Mouse (Mus musculus) common myeloid progenitor, adult 5-6 weeks (primary cell): ENCODE data around the gene Eif2b4. TPM values are rescaled to one million over a fixed set of nuclear protein-coding genes. Genes with fewer than 3 reads are reported as not detected.
A peak's percentile ranks its signal among the peaks of the same experiment; 100 is the strongest.

Experiments
- ATAC-seq: replicated peaks from 2 replicates; pipeline ENCODE4 v1.8.0; 2016; ENCODE audit warnings: low read depth, mild to moderate bottlenecking, moderate TSS enrichment, inconsistent platforms; ENCODE audit not compliant: poor library complexity, severe bottlenecking
- total RNA-seq: library from RNA; stranded (forward); fragments of 200-1000, 187-1606 nt; gene quantifications from 2 replicates; pipeline ENCODE4 v1.2.3, GENCODE M21; 2017

Gene Eif2b4
- total RNA-seq, 1 experiment from 2014 or later, result 39.6 TPM

DNA sequence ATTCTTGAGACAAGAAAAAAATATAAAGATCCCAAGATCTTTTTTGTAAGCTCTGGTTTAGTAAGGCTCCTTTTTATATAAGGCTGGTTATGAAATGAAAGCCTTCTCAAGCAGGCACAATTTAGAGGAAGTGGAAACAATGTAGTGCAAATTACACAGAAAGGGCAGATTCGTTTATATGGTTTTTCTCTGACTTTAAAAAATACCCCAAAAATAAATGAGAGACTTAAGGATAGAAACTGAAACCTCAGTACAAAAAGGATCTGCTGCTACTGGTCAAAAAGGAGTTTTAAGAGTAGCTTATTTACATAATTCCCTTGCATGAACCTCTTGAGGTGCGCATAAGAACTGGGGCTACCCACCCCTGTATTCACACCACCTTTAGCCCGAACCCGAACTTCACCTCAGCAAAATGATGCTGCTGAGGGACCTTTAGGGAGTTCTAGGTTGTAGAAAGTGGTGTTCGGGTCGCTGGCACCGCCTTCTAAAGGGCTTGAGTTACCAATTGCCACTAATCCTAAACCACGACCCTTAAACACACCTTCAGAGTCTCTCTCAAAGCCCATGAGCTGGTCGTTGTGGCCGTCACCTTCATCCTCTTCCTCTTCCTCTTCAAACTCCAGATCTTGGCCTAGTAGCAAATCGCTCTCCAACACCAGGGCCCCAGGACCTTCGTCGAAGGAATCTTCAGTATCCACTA lies 8.0 kb upstream of the Eif2b4 start:
- no peak for ATAC-seq

GRCm38 (mm10) chr5:31200327-31200768 lies 7.1 kb upstream of the Eif2b4 start:
- ATAC-seq, result no peak

DNA sequence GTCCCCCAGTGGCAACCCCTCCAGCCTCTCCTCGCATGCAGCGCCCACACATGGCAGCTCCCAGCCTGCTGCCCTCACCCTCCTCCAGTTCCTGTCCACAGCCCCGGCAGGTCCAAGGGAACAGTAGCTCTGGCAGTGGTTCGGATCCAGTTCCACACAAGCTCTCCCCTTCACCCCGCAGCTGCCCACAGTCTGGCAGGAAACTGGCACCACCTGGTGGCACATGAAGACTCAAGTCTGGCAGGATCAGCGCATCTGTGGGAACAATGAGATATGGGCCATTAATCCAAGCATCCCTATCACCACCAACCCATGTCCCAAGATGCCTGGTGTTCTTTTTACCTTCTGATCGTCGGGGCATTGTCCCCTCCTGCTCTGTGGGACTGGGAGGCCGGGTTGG lies 6.7 kb upstream of the Eif2b4 start:
- ATAC-seq, result no peak

GRCm38 (mm10) chr5:31199321-31199892 lies 6.2 kb upstream of the Eif2b4 start:
- no peak for ATAC-seq

- no peak for ATAC-seq
Measured at GRCm38 (mm10) chr5:31198616-31199320, 5.5 kb upstream of the Eif2b4 start.

- ATAC-seq, result no peak
Measured at GRCm38 (mm10) chr5:31198170-31198569, 4.9 kb upstream of the Eif2b4 start.

DNA sequence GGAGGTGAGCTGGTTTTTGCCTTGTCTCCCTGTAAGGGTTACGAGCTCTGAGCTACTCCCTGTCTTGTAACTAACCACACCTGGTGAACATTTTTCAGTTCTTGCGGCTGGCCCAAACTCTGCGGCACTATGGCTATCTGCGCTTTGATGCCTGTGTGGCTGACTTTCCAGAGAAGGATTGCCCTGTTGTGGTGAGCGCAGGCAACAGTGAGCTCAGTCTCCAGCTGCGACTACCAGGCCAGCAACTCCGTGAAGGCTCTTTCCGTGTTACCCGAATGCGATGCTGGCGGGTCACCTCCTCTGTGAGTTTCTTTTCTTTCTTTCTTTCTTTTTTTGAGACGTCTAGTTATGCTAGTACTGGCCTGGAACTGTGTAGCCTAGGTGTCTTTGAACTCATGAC lies 3.8 kb upstream of the Eif2b4 start:
- ATAC-seq, result no peak

GRCm38 (mm10) chr5:31196207-31196606 lies 3.0 kb upstream of the Eif2b4 start:
- ATAC-seq, result no peak

GRCm38 (mm10) chr5:31195671-31196070 lies 2.4 kb upstream of the Eif2b4 start:
- no peak for ATAC-seq

DNA sequence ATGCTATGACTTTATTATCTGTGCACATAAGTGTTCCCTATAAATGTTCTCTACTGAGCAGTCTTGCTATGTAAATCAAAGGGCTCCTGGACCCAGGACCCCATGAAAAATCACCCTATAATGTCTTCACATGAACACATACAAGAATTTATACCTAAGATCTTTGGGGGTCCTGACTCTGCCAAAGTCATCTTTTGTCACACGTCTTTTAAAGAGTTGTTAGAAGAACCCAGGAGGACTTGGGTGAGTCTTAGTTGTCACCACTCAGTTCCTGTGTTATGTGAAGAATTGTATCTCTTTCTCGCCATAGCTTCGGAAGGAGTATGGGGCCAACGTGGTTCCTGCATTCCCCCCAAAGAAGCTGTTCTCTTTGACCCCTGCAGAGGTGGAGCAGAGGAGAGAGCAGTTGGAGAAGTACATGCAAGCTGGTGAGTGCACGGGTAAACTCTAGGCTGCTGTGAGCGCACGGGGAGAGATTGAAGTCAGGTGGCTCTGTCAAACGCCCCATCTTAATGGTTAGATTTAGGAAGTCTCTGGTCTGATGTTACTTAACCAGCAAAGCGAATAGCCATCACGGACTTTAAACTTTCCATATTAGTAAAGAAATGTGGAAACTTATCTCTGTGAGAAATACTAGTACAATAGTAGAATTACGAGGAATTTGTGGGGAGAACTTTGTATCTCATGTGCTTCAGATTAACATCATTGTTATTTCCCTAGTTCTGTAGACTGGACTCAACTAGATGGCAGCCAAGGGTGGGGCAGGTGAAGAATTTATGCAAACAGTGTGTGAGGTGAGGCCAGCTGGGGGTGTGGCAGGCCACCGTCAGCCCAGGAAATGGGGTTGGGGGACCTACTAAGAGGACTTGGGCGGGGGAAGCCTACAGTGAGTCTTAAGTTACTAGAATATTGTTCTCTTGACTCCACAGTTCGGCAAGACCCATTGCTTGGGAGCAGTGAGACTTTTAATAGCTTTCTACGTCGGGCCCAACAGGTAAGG lies 1.6 kb upstream of the Eif2b4 start:
- no peak for ATAC-seq

DNA sequence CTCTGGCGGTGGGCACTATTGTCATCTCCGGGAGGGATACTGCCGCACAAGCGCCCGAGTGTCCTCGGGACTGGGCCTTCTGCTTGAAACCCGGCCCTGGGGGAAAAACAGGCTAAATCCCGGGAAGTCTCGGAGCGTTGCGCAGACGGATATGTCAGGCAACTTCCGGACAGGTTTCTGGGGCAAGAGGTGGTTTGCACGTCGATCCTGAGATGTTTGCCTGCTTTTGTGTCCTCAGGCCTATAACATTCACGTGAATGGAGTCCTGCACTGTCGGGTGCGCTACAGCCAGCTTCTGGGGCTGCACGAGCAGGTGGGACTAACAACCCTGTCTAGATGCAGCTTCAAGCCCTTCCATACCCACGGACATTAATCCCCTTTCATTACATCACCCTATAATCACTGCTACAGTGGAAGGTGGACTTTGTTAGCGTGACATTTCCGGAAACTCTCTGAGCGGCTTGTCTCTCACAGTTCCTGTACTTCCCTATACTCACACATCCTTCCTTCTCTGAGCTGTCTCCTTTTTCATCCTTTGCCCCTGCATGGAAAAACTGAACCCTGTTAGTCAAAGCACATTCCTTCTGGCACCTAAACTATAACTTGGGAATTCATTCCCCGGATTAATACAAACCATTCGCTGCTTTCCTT lies 526 bp upstream of the Eif2b4 start:
- no peak for ATAC-seq

DNA sequence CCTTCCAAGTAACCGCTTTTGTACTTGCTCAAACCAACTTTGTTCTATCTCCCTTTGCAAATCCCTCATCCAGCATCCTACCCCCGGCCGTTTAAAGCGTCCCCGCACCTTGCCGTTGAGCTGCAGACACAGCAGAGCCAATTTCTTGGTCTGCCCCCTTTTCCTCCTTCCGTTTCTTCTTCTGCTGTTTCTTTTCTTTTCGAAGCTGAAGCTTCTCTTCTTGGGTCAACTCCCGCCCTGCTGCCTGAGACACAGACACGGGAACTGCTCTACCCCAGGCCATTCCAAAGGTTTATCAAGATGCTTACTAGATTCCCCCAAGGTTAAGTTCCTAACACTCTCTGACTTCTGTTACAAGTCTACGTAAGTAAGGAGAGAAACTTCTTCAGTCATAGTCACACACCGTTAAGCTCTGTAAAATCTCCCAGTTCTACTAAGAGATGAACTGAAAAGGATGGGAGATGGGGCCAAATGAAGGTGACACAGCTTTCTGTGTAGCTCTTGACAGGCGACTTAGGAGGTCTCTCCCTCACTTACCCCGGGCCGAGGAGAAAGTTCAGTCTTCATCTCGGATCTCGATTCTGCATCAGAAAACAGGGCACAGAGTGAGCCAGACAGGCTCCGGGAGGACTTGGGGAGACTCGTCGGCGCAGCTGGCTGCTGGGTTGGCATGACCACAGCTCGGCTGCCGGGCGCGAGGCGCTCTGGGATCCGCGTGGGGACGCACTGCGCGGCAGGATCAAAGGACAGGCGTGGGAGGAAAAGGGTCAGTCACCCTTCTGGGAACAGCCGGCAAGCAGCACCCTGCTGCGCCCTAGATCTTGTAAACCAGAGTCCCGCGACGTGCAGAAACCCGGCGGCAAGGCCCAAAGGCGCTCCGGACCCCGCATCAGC lies 938 bp downstream of the Eif2b4 start:
- peak; percentile 31; the same call in 1 of the 2 replicates for ATAC-seq

GRCm38 (mm10) chr5:31190201-31190600 lies 3.0 kb downstream of the Eif2b4 start:
- ATAC-seq, result no peak

GRCm38 (mm10) chr5:31188223-31188840 lies 4.9 kb downstream of the Eif2b4 start:
- ATAC-seq, result no peak

- no peak for ATAC-seq
Measured at GRCm38 (mm10) chr5:31183678-31184077, 9.6 kb downstream of the Eif2b4 start.

DNA sequence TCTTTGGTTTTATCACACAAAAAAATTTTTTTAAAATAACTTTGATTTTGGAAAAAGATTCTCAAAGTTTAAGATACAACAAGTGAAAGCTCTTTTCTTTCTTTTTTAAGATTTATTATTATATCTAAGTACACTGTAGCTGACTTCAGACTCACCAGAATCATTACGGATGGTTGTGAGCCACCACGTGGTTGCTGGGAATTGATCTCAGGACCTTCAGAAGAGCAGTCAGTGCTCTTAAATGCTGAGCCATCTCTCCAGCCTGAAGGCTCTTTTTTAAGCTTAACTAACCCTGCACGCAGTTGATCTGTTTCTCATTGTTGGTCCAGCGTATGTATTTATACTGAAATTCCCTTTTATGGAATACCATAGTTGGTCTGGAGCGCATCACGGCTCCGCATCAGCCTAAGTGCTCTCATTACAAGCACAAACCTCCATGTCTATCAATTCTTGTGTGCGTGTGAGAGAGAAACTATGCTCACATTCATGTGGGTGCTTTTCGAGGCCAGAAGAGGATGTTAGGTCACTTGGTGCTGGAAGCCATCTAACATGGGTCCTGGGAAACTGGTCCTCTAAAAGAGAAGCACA lies 12.0 kb downstream of the Eif2b4 start:
- no peak for ATAC-seq

GRCm38 (mm10) chr5:31179766-31180630 lies 13.2 kb downstream of the Eif2b4 start, which contains the start of the genes Gm29609 and Gtf3c2:
Gene Gm29609, minus strand, starts transcription at chr5:31179911.
Gene Gtf3c2, minus strand, starts transcription at chr5:31180144.
- peak; percentile 94 for ATAC-seq
